Mouse (Mus musculus) liver, embryonic 14.5 days (tissue): ENCODE measurements around the gene Gtf2ird1.
"Not testable (repeated sequence)": the region's sequence is repeated elsewhere in the genome, so short reads cannot be mapped to it uniquely, and the experiment has no call there.

Source experiments
- CTCF ChIP-seq: IDR thresholded peaks from 2 replicates; pipeline ENCODE4 v1.5.1; 2016; ENCODE audit warnings: antibody characterized with exemption, low read depth, control low read depth
- EP300 ChIP-seq: IDR thresholded peaks from 2 replicates; pipeline ENCODE4 v1.6.1; 2016; ENCODE audit warnings: antibody characterized with exemption, low read depth

GRCm38 (mm10) chr5:134355372-134355771 is 101.1 kb downstream of the Gtf2ird1 start:
- not testable (repeated sequence) for TF ChIP-seq CTCF, EP300
